Mouse (Mus musculus) heart, adult 2 months (tissue): ENCODE measurements around the gene Ret. TPM values are rescaled to one million over a fixed set of nuclear protein-coding genes. Genes with fewer than 3 reads are reported as not detected.
A peak's percentile ranks its signal among the peaks of the same experiment; 100 is the strongest.

Source experiments
- DNase-seq, 2 experiments: peaks; one replicate each; pipeline ENCODE4 v3.0.0; 2021
- H3K27ac ChIP-seq: fragments of 200-600 bp; 2 replicates; pipeline ENCODE4 v1.8.1; 2022
- H3K27me3 ChIP-seq: fragments of 200-500 bp; 2 replicates; pipeline ENCODE4 v1.6.1; 2012; ENCODE audit warnings: mild to moderate bottlenecking, low read length, inconsistent platforms, mixed read lengths; ENCODE audit not compliant: control insufficient read depth, insufficient read depth
- H3K36me3 ChIP-seq: fragments of 200-500 bp; 2 replicates; pipeline ENCODE4 v1.6.1; 2012; ENCODE audit warnings: low read length, inconsistent platforms; ENCODE audit not compliant: control insufficient read depth, insufficient read depth
- H3K4me1 ChIP-seq: fragments of 200-500 bp; 2 replicates; pipeline ENCODE4 v1.6.1; 2011; ENCODE audit warnings: low read length; ENCODE audit not compliant: control insufficient read depth, insufficient read depth
- H3K4me3 ChIP-seq: fragments of 200-600 bp; 2 replicates; pipeline ENCODE4 v1.8.1; 2022
- H3K79me2 ChIP-seq: fragments of 200-500 bp; replicated peaks from 2 replicates; pipeline ENCODE4 v1.6.1; 2012; ENCODE audit warnings: mild to moderate bottlenecking, inconsistent platforms, low read length, moderate library complexity, mixed read lengths; ENCODE audit not compliant: control insufficient read depth, insufficient read depth
- H3K9ac ChIP-seq: fragments of 200-500 bp; 2 replicates; pipeline ENCODE4 v1.6.1; 2012; ENCODE audit warnings: low read depth, mild to moderate bottlenecking, control low read depth, inconsistent platforms, low read length, mixed read lengths
- CTCF ChIP-seq: fragments of 200-600 bp; IDR thresholded peaks from 2 replicates; pipeline ENCODE4 v1.8.1; 2022; ENCODE audit warnings: antibody characterized with exemption, mild to moderate bottlenecking, moderate library complexity
- EP300 ChIP-seq: fragments of 200-500 bp; IDR thresholded peaks from 2 replicates; pipeline ENCODE4 v1.6.1; 2011; ENCODE audit warnings: low read depth, low read length, control low read depth; ENCODE audit not compliant: insufficient read depth
- POLR2A ChIP-seq: fragments of 200-500 bp; IDR thresholded peaks from 2 replicates; pipeline ENCODE4 v1.6.1; 2011; ENCODE audit warnings: mild to moderate bottlenecking, low read depth, low read length, control low read depth; ENCODE audit not compliant: insufficient read depth
- WGBS: fragments of 180-500 bp; shearing (Covaris S2); methylation state at CpG from one replicate; pipeline ENCODE4 v1.1.7; 2018; 5-methylcytosine and 5-hydroxymethylcytosine counted together
- intact Hi-C: fragments of 180-260 bp; cut with DNase I; formaldehyde crosslinking; loops from one replicate; pipeline ENCODE4 v1.15.1; 2025
- polyA plus RNA-seq: library from polyadenylated mRNA; depleted of rRNA; stranded (reverse); fragments of >200 nt; gene quantifications from 2 replicates; pipeline ENCODE4 v1.2.3, GENCODE M21; 2012
- total RNA-seq, 2 experiments: library from RNA; stranded (reverse); gene quantifications; 2 replicates each; pipeline ENCODE4 v1.2.3; 2021

Gene Ret
- total and polyA plus RNA-seq, 3 experiments = 2.7 to 5.8 (median 2.8) TPM

DNA sequence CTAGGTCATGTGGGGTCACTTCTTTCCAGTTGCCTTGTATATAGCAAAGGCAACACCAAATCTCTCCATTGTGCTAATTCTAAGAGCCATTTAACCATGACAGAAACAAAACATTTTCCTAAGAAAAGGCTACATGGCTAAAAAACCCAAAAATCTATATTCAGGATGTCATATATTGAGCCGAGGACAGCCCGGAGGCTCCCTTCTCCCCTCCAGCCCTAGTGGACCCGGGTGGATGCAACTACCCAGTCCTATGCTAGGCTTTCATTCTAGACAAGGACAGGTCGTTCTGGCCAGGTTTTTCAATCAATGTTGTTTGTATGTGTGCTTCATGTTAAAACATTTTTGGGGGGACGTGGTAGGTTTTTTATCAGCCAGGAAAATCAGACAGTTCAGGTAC, 44.4 kb downstream of the Ret start:
- Histone ChIP-seq H3K27me3 (no peaks in the 10 kb centered on the region), H3K79me2 (no peaks in the 10 kb centered on the region), H3K36me3 (no peaks in the 10 kb centered on the region), H3K27ac (no peak overlapping the region), H3K4me3 (no peak overlapping the region), H3K4me1 (no peaks in the 10 kb centered on the region), H3K9ac (no peak overlapping the region)
- WGBS = 85% methylated on average over 5 of the region's 5 CpGs
- TF ChIP-seq CTCF (no peak), EP300 (no peak), POLR2A (no peak)
- intact Hi-C loops = no loop called here
- DNase-seq = no peak

- Histone ChIP-seq H3K4me3 (no peak overlapping the region), H3K79me2 (no peaks in the 10 kb centered on the region), H3K36me3 (no peaks in the 10 kb centered on the region), H3K27me3 (no peaks in the 10 kb centered on the region), H3K4me1 (no peaks in the 10 kb centered on the region), H3K9ac (no peak overlapping the region), H3K27ac (no peak overlapping the region)
- no peak for TF ChIP-seq EP300
- TF ChIP-seq POLR2A = no peak
- TF ChIP-seq CTCF = no peak
- DNase-seq = no peak
- intact Hi-C loops = no loop called here
- 74% methylated on average over 8 of the region's 8 CpGs for WGBS
Measured at GRCm38 (mm10) chr6:118150988-118151387, 46.5 kb downstream of the Ret start.

- Histone ChIP-seq H3K36me3 (no peaks in the 10 kb centered on the region), H3K4me3 (no peak overlapping the region), H3K79me2 (no peaks in the 10 kb centered on the region), H3K27me3 (no peaks in the 10 kb centered on the region), H3K4me1 (no peaks in the 10 kb centered on the region), H3K27ac (no peak overlapping the region), H3K9ac (no peak overlapping the region)
- WGBS = 78% methylated on average over 2 of the region's 2 CpGs
- TF ChIP-seq EP300 (no peak), POLR2A (no peak), CTCF (no peak)
- intact Hi-C loops = no loop called here
- no peak for DNase-seq
Measured at GRCm38 (mm10) chr6:118150538-118150937, 47.0 kb downstream of the Ret start.

GRCm38 (mm10) chr6:118150128-118150527, 47.4 kb downstream of the Ret start:
- H3K27ac ChIP-seq = no peak overlapping the region
- H3K36me3 ChIP-seq = no peaks in the 10 kb centered on the region
- H3K9ac ChIP-seq = no peak overlapping the region
- no peaks in the 10 kb centered on the region for H3K79me2 ChIP-seq
- H3K4me1 ChIP-seq = no peaks in the 10 kb centered on the region
- WGBS = 87% methylated on average over 4 of the region's 4 CpGs
- no peak overlapping the region for H3K4me3 ChIP-seq
- DNase-seq = no peak
- intact Hi-C loops = no loop called here
- TF ChIP-seq EP300 (no peak), CTCF (no peak), POLR2A (no peak)
- H3K27me3 ChIP-seq = no peaks in the 10 kb centered on the region

GRCm38 (mm10) chr6:118140961-118141360, 56.6 kb downstream of the Ret start:
- TF ChIP-seq EP300 (no peak), POLR2A (no peak), CTCF (no peak)
- H3K36me3 ChIP-seq = no peaks in the 10 kb centered on the region
- no peak for DNase-seq
- H3K27ac ChIP-seq = no peak overlapping the region
- H3K27me3 ChIP-seq = no peaks in the 10 kb centered on the region
- H3K79me2 ChIP-seq = no peaks in the 10 kb centered on the region; the same call in 1 of the 2 replicates
- H3K4me1 ChIP-seq = peaks cover 2% of the 10 kb centered on the region
- WGBS = 73% methylated on average over 6 of the region's 6 CpGs
- no peak overlapping the region for H3K9ac ChIP-seq
- H3K4me3 ChIP-seq = no peak overlapping the region
- intact Hi-C loops = no loop called here

- H3K36me3 ChIP-seq = no peaks in the 10 kb centered on the region
- 4% methylated on average over 66 of the region's 66 CpGs for WGBS
- H3K27me3 ChIP-seq = no peaks in the 10 kb centered on the region
- peak within 1 kb of the TSS; percentile 94 for H3K27ac ChIP-seq
- peaks cover 2% of the 10 kb centered on the region for H3K4me1 ChIP-seq
- DNase-seq = peak; percentile 96 to 99
- H3K4me3 ChIP-seq = peak within 1 kb of the TSS; percentile 79
- TF ChIP-seq EP300 (no peak), CTCF (peak; percentile 33; the same call in 1 of the 2 replicates), POLR2A (peak; percentile 47; the same call in 1 of the 2 replicates)
- peak within 1 kb of the TSS; percentile 99 for H3K9ac ChIP-seq
- H3K79me2 ChIP-seq = no peaks in the 10 kb centered on the region; the same call in none of the 2 replicates
- intact Hi-C loops = no loop called here
Measured at GRCm38 (mm10) chr6:118138731-118139709, 58.5 kb downstream of the Ret start, which contains the start of gene Csgalnact2. Csgalnact2 (minus strand) TSS chr6:118139140.
